Mouse (Mus musculus) lung, adult 2 months (tissue): ENCODE measurements around the gene Rab1b.

ENCODE experiments used
- CTCF ChIP-seq: fragments of 200-500 bp; IDR thresholded peaks from 2 replicates; pipeline ENCODE4 v1.5.1; 2011; ENCODE audit warnings: mild to moderate bottlenecking, low read length, control low read depth; ENCODE audit not compliant: insufficient read depth
- POLR2A ChIP-seq: fragments of 200-500 bp; IDR thresholded peaks from 2 replicates; pipeline ENCODE4 v1.6.1; 2011; ENCODE audit warnings: low read depth, mild to moderate bottlenecking, control low read depth, low read length, borderline replicate concordance; ENCODE audit errors: extremely low read depth

DNA sequence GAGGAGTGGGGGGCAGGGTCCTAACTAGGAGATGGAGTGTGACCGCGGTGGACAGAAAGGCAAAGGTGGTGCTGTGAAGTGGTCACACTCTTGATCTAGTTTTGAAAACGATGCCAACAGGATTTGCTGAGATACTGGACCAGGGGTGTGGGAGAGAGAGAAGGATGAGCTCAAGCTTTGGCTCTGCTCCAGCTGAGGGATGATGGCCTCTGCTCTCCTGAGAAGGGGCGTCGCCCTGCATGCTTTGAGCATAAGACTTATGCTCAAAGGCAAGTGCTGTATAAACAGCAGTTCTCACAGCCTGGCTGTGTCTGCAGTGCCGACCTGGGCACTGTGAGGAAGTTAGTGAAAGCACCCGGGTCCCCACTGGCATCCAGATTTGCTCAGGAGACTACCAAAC is 41.8 kb downstream of the Rab1b start:
- no peak for TF ChIP-seq POLR2A
- TF ChIP-seq CTCF: no peak
